Mouse (Mus musculus) left cerebral cortex, adult 18-20 months (tissue): ENCODE data around the gene A630001G21Rik. TPM values are rescaled to one million over a fixed set of nuclear protein-coding genes. Genes with fewer than 3 reads are reported as not detected.

Experiments
- DNase-seq, 2 experiments: peaks; one replicate each; pipeline ENCODE4 v3.0.0; 2021 to 2022; ENCODE audit warnings: low spot score in 2 of 2, mixed read lengths in 1 of 2
- microRNA-seq, 2 experiments: library from miRNA; unstranded; fragments of <30 nt; microRNA quantifications; one replicate each; pipeline ENCODE4 v1.2.0; 2021
- total RNA-seq, 2 experiments: library from RNA; stranded (reverse); gene quantifications; 2 replicates each; pipeline ENCODE4 v1.2.3; 2021

The A630001G21Rik gene
- total RNA-seq, 2 experiments from 2014 or later, result 0.19 to 0.63 TPM

DNA sequence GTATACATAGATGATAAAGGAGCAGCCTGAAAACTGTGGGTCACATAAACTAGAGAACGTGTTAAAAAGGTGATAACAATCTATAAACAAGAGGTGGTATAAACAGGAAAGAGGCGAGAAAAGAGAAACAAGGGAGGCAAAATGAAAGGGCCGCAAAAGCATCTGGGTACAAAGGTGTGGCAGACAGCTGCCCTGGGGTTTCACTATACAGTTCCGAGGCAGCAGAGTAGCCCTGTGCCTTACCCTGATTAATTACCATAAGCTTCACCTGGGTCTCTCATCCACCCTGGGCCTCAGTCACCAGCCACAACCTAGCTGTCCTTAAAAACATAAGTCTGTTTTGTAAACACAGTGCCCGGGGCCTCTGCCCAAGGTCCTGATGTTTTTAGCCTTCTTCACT lies 91.8 kb downstream of the A630001G21Rik start:
- DNase-seq, result no peak

DNA sequence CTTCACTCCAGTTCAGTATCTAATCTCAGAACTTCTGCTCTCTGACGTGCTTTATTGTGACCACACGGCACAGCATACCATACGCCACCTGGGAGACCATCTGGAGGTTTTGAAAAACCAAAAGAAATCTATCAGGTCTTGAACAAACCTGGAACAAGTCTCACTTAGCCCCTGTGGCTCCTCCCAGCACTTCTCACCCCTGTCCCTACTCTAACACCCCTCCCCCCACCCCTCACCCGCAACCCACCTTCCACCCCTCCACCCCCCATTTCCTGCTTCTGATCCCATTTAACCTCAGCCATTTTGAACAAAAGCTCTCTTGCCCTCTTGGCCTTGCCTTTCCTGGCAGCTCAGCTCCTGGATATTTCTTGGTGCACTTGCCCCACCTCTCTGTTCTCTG lies 98.2 kb downstream of the A630001G21Rik start:
- DNase-seq, result no peak

Small RNA genes within 50 kb of the gene (microRNA-seq; reads per million reads assigned to microRNA genes)
- gene Gm25472 (0 reads per million in 2 experiments), gene Mir8096 (0 reads per million in 2 experiments)

Other genes with a start within 250 kb of the A630001G21Rik start
- not detected for gene G530012D18Rik, start 203.0 kb downstream of the A630001G21Rik start, total RNA-seq
- 1 to 10 TPM in 1 of 2 experiments, under 1 TPM in 1; 0.59 to 1.2 TPM for gene Sp110, start 179.8 kb downstream of the A630001G21Rik start, total RNA-seq
- gene Sp140, start 178.3 kb downstream of the A630001G21Rik start, total RNA-seq, result 1 to 10 TPM; 1.3 to 1.5 TPM
- gene Sp100, start 128.7 kb downstream of the A630001G21Rik start, total RNA-seq, result 1 to 10 TPM; 2.7 to 3.2 TPM
- gene Cab39, start 14.8 kb upstream of the A630001G21Rik start, total RNA-seq, result 100 to 1,000 TPM; 170 to 175 TPM
- 100 to 1,000 TPM; 731 to 809 TPM for gene Itm2c, start 115.6 kb upstream of the A630001G21Rik start, total RNA-seq
- 1 to 10 TPM; 5.2 to 7.7 TPM for gene 4933407L21Rik, start 149.8 kb upstream of the A630001G21Rik start, total RNA-seq
- under 1 TPM; 0.09 to 0.14 TPM for gene Gpr55, start 182.4 kb upstream of the A630001G21Rik start, total RNA-seq
- under 1 TPM; 0.37 to 0.79 TPM for gene Spata3, start 238.2 kb upstream of the A630001G21Rik start, total RNA-seq